Mouse (Mus musculus): ENCODE measurements around the gene Gna14.

Gna14 gene

DNA sequence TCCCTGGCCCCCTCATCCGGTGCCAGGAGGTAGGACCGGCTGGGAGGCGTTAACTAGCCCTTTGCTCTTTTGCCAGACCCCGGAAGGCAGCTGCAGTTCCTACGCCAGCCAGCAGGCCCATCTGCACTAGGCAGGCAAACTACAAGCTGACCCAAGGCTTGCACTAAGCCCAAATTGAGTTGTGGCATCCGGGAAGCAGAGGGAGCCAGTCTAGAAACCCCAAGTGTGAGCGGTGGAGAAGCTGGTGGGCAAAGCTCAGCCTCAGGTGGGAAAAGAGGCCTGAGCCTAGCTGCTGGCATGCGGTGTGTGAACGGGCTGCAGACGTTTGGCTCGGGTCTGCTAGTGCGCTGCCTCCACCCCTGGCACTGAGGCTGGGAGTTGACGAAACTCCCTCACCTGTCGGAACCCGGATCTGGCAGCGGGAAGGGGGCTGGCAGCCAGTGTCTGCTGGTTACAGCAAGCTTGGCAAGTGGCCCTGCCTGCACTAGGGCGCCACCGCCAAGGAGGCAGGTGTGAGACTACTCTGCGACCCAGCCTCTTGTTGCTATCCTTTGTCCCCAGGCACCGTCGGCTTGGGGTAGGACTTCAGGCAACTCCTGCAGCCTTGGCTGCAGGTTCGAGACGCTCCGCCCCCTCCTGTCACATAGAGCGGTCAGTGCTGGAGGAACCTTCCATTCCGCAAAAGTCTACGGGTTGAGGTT is at the start of gene Gna14:
Gene Gna14 (plus strand): TSS at position 232 of the 701 bp plus-strand sequence.
- peak; percentile 17 for DNase-seq (ENCODE audit: low spot score)

DNA sequence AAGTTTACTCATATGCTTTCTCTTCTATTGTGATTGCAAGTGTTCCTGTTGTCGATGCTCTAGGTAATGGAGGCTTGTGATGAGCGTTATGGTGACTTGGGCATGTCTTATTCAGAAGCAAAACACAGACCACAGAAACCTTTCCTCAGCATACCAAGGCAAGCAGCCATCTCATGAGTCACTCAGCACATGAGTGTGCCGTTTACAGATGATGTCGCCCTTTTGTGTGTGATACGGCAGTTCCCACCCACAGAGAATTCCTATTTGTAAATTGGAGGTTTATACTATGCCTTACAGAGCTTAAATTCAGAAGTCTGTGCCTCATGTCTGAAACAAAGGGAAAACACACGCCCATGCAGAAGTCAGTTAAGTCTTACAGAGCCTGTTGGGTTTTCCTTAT is 49.0 kb upstream of the Gna14 start:
- no peak for DNase-seq (ENCODE audit: low spot score)

DNA sequence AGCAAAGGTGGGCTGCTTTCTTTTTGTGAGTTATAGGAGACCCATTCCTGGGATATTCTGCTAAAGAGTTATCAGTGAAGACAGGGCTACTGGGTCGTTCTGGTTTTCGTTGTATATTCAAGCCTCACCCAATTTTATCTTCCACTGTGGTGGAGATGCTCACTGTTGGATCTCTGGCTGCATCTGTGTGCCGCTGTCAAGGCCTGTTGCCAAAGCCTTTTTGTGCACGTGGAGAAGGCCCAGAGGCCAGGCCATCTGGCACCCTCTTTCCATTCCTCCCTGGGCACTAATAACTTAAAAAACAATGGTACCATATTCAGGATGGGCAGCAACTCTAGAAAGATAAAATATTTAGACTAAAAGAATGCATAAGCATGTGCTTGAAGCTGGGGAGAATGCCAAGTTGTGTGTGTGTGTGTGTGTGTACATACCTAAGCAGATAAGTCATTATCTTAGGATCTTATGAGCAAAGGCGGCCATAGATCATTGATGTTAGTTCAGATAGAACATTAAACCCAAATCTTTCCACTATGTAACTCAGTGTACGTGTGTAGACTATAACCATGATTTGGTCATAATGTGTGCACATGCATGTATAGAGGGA is 45.3 kb upstream of the Gna14 start:
- no peak for DNase-seq (ENCODE audit: low spot score)

DNA sequence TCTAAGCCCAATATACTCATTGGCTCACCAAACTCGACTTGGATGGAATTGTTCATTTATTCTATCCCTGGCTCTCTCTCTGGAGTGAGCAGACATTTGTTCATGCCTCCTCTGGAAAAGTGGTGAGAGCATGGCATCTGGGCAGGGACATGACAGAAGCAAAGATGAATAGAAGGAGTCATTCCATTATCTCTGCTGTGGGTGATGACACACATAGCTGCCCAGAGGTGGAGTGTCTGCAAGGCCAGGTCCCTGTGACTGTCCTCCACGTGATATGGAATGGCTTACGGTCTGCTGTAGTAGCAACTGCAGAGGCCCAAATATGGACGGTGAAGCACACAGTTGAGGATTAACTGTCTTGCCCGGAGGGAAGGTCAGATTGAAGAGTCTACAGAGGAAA is 41.2 kb upstream of the Gna14 start:
- DNase-seq (ENCODE audit: low spot score): no peak

DNA sequence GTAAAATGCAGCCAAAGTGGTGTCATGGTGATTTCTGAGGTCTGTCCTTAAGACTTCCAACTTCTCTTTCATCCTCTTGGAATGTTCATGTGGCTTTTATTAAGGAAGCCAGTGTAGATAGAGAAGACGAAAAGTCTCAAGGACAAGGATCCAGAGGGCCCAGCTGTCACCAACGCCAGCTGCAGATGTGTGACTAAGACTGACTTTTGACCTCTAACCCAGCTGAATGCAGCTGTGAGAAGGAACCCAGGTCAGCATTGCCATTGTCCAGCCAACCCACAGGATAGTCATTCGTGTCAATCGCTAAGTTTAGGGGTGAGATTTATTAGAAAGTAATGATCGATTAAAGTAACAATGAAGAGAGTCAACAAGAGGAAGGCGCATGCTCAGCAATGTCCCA is 32.5 kb upstream of the Gna14 start:
- DNase-seq (ENCODE audit: low spot score): no peak

DNA sequence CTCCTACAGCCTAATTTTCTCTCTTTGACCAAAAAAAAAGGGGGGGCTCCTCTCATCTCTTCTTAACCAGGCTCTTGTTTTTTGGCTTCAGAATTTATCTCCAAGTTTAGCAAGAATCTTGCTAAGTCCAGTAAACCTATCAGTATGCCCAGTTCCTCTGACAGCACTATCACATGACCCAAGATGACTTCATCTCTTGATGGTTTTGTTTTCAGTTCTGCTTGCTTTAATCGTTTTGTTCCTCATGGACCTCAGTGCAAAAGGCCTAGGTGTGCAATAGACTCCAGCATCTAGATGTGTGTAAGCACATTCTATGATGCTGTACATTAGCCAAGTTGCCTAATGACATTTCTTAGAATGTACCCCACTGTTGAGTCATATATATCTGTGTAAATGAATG is 27.8 kb upstream of the Gna14 start:
- no peak for DNase-seq (ENCODE audit: low spot score)

DNA sequence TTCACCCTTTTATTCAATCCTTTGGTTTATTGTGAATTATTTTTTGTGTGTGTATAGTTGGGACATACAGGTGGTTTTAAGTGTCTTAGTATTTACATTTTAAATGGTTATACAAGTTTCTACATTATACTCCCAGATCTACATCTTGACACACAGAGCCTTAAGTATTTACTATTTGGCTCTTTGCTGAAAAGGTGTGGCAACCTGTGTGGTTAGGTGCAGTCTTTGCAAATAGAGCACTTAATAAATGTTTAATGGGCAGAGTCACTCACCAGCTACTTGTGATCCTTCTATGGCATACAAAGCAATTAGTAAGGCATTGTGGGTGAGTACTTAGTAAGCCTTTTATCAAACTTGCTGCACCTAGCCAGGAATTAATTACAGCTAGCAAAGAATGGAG is 24.3 kb upstream of the Gna14 start:
- no peak for DNase-seq (ENCODE audit: low spot score)

DNA sequence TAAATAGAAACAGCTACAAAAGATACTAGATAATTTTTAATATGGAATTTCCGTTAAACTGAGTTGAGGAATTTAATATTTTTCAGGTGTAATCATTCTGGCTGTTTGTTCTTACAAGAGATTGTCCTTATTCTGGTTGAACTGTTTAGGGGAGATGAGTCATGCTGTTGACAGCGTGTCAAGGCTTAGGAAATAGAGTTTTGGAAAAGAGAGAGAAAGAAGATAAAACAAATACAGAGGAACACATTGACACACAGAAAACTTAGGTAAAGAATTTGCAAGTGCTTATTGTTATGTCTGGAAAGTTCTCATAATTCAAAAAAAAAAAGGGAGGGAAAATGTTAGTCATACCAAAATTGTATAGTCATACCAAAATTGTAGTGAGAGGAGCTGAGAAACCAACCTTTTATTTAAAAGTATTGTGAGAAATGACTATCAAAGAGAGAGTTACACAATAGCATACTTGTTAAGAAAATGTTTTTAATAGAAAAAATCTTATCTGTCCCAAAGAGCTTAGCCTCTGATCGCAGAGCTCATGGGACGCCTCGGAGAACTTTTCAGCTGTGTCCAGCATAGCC is 17.4 kb upstream of the Gna14 start:
- no peak for DNase-seq (ENCODE audit: low spot score)

DNA sequence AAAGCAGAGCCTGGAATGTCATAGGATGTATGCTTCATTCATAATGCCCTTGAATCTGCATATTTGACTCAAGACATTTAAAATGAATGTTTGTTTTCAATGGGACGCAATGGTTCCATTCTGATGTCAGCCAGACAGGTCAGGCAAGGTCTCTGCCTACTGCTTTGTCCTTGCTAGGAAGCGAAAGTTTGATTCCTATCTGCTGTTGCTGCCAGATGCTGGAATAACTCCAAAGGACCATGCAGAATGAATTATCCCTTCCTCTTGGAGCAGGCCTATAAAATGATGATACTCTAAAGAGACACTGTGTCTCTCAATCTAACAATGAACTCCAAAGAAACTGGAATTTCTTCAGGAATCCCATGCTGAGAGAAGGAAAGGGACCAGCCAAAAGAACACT is 10.0 kb upstream of the Gna14 start:
- no peak for DNase-seq (ENCODE audit: low spot score)

DNA sequence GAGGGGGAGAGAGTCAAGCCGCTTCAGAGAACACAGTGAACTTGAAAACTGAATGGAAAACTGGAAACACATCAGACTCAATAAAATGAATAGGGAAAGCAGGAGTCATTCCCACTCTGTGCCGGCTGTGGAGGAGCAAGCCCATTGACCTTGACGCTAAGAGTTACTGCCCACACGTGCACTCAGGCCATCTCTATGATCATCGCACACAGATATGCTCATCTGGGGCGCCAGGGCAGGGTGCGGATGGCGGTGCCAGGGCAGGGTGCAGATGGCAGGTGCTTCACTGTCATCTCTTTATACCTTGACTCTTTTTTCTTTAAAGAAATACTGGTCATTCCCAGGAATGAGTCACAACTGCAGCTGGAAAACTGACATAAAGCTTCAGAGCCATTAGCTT is 4.2 kb upstream of the Gna14 start:
- no peak for DNase-seq (ENCODE audit: low spot score)

DNA sequence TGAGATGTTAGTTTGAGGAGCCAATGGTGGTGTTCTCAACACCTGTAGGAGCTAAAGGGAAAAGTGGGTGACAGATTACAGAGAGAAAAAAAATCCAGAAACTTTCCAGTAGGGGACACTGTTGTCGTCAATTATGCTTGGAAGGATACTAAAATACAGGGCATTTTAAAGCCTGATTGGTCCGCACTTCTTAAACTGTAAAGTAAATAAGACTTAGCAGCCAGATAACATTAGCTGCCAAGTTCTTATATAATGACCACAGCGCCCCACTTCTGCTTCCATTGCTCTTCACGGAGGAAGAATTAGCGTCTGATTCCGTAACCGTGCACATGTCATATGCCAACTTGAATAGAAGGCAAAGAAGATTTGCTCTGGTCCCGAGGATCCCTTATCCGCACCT is 683 bp upstream of the Gna14 start:
- DNase-seq (ENCODE audit: low spot score): no peak

DNA sequence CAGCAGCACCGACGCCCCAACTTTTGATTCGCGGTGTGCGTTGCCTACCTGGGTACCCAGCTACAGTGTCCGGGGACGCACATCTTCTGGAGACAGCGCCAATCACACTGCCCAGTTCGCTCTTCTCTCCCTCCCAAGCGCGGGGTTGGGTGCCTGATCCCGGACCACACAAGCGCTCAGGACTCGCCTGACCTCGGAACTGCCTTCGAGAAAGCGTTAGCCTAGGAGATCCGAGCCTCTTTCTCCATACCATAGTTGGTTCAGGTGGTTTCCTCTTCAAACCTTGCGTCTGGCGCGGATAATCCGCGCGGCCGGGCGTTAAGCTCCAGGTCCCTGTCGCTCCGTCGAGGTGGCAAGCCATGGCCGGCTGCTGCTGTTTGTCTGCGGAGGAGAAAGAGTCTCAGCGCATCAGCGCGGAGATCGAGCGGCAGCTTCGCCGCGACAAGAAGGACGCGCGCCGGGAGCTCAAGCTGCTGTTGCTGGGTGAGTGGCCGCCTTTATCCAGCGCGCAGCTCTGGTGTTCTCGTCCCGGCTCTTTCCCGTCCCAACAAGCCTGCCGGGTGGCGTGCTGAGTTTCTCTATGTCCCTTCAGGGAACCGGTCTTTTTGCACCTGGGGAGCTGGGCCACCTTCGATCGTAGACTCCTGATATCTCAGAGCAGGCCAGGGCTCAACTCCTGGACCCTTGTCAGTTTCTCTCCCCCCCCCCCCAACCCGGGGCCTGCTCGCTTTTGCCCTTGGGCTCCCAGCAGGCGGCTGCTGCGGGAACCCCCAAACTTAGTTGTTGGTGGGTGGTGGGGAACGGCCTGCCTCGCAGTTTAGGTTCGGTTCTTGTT is 990 bp downstream of the Gna14 start:
- DNase-seq (ENCODE audit: low spot score): no peak

DNA sequence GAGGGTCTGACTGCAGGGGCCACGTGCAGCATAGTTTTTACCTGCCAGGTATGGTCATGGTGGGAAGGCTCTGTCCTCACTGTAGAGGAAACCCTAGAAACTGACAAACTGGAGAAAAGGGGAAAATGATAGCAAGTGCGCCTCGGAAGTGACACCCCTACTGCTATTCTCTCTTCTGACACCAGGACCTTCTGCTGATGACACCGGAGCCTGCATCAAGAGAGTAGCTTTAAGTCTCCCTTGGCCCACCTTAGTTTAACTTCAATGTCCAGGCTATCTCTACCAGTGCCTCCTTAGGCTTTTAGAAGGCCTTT is 1.6 kb downstream of the Gna14 start:
- no peak for DNase-seq (ENCODE audit: low spot score)

DNA sequence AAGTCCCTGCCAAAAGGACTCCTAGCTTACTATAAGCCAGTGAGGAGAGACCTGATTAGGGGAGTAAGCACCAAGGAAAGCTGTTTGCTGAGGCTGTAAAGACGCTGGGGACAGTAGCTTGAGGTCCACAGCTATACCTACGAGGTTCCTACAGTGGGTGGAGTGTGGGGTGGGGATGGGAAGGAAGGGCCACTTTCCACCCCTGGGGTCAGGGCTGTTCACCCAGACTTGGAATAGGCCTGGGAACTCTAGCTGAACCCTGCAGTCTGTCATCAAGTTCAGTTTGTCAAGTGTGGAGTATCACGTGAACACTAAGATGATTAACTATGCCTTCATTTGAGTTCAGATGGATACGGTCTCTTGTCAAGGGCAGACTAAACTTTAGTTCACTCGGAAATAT is 2.3 kb downstream of the Gna14 start:
- DNase-seq (ENCODE audit: low spot score): no peak

DNA sequence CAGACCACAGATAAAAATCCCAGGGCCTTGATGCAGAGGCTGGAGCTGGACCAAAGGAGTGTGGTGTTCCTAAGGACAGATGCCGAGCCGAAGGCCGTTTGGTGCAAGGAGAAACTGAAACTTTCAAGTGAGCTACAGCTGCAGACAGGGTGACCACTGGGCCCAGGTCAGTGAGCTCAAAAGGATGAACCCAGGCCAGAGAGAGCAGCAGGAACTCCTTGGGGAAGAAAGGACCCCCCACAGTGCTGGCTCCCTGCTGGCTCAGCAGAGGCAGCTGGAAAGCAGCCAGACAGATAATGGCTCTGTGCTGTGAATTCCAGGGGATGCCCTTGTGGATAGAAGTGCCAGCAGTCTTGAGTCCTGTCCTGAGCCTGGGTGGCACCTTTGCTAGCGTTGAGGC is 3.7 kb downstream of the Gna14 start:
- no peak for DNase-seq (ENCODE audit: low spot score)

DNA sequence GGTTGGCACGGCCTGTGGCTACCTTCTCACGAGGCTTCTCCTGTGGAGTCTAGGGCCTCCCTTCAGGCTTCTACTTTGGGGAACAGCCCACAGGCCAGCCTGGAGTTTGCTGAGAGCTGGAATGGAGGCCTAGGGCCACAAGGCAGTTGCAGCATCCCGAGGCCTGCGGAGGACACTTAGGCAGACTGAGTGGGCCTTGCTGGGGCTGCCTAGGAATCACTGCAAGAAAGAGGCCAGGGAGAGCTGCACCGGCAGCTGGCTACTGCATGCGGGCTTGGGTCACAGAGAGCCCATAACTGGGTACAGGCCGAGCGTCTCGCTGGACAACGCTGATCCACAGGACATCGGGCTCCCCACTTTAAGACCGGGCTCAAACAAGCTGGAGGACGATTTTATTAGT is 4.3 kb downstream of the Gna14 start:
- no peak for DNase-seq (ENCODE audit: low spot score)

DNA sequence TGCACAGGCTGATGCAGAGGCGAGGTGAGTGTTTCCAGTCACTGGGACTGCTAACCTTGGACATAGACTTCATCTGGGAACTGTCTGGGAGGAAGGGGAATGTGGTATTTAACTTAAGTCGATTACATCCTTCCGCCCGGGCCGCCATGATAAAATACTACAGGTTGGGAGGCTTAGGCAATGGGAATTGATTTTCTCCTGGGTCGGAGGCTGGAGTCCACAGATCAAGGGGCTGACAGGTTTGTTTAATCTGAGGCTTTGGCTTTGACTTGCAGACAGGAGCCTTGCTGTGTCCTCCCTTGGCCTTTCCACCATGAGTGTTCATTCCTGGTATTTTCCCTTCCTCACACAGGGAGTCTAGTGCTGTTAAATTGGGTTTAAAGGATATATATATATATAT is 5.8 kb downstream of the Gna14 start:
- no peak for DNase-seq (ENCODE audit: low spot score)

DNA sequence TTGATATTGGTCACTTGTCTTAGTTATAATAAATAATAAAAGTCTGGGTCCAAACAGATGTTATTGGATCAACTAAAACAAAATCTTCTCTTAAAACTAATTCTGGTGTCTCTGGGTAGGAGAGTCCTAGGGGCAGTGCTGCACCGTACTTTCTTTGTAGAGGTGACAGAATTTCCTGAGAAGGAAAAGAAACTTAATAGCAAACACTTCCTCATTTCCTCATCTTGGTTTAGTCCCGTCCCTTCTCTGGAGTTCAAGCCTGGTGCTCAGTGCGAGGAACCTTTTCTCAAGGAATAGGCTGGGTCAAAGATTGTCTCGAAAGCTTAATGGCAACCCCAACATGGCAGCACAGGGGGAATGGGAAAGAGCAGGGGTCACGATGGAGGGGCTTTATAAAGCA is 7.8 kb downstream of the Gna14 start:
- no peak for DNase-seq (ENCODE audit: low spot score)

DNA sequence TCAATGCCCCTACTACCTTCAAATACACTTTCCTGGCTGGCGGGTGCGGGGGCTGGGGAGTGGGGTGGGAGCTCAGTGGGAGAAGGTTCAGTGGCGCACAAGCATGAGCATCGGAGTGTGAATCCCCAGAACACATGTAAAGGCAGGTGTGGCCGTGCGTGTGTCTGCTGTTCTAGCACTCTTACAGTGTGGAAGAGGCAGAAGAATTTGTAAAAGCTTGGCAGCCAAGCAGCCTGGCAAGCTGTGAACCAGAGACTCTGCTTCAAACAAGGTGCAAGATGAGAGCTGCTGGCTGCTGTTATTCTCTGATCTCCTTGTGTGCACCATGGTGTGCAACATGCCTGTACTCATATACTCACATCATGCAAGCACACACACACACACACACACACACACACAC is 11.1 kb downstream of the Gna14 start:
- no peak for DNase-seq (ENCODE audit: low spot score)

DNA sequence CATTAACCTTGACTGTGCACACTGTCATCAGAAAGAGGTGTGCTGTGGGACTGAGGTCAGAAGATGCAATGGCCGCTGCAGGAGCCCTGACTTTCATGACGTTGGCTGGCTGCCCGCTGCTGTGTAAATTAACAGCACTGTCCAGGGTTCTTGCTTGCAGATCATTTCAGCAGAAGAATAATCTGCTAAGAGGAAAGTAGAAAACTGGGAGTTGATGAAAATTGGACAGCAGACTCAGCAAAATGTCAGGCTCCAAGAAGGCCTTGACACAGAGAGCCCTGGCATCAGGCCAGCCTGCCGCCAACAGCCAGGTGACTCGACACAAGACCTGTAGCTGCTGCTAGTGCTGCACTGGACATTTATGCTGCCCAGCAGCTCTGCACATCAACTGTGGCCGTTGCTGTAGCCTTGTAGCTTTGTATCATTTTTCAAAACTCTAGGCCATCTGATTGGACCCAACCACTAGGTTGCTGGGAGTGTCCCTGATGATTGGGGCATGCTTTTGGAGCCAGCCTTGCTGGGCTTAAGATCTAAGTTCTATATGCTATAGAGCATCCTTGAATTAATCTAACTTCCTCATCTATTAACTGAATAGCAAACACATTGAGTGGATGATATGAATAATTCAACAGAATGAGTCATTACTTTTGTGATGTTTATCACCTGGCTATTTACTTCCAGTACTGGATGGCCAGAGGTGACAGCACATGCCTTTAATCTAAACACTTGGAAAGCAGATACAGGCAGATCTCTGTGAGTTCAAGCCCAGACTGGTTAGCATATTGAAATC is 12.5 kb downstream of the Gna14 start:
- no peak for DNase-seq (ENCODE audit: low spot score)

DNA sequence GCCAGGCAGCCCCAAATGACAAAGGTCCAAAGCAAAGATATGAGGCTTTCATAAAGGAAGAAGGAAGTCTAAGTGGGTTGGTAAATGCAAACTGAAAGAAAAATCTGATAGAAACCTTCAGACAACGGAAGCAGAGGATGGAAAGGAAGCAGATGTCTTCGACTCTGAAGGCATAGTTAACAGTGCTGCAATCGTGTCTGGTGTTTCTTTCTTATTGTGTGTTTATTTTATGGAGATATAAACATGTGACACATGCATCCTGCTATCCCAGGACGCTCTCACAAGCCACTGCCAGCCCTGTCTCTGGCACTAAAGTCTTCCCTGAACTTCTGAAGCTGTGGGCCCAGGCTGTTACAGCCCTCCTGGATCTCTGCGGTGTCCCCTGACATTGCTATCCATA is 13.2 kb downstream of the Gna14 start:
- no peak for DNase-seq (ENCODE audit: low spot score)

DNA sequence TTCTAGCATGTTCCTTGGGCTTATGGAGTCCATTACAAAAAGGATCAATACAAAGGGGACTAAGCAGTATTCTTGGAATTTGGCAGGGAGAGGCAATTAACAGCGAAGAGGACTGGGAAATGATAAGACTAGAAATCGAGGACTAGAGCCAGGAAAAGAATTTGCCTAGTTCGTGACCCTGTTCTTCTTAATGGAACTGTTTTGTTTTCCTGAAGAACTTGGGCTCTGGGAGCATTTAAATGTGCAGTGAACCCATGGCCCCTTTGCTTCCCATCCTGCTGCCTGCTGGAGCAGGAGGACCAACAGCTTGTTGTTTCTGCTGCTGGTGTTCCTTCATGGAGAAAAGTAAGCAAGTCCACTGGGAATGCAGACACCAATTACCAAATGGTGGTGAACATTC is 15.3 kb downstream of the Gna14 start:
- DNase-seq (ENCODE audit: low spot score): no peak
